Mouse (Mus musculus) E14TG2a.4 (cell line): Measurements from ENCODE around the gene Mis18a.

Experiments
- H3K27me3 ChIP-seq: 2 replicates; pipeline ENCODE4 v1.6.1; 2014; ENCODE audit warnings: low read length, control low read depth; ENCODE audit not compliant: insufficient read depth
- H3K36me3 ChIP-seq: 2 replicates; pipeline ENCODE4 v1.6.1; 2014; ENCODE audit warnings: low read length, control low read depth; ENCODE audit not compliant: insufficient read depth
- H3K4me1 ChIP-seq: replicated peaks from 2 replicates; pipeline ENCODE4 v1.6.1; 2014; ENCODE audit warnings: low read depth, low read length, control low read depth
- H3K4me3 ChIP-seq: replicated peaks from 2 replicates; pipeline ENCODE4 v1.5.1; 2014; ENCODE audit warnings: mild to moderate bottlenecking, low read length
- H3K9me3 ChIP-seq: 2 replicates; pipeline ENCODE4 v1.6.1; 2014; ENCODE audit warnings: low read length, control low read depth
- CTCF ChIP-seq: conservative IDR thresholded peaks from 2 replicates; pipeline ENCODE4 v1.5.1; 2014; ENCODE audit warnings: low read length
- NANOG ChIP-seq: IDR thresholded peaks from 2 replicates; pipeline ENCODE4 v1.6.1; 2014; ENCODE audit warnings: borderline replicate concordance, low read length, mixed read lengths
- POU5F1 ChIP-seq: IDR thresholded peaks from 2 replicates; pipeline ENCODE4 v1.6.1; 2014; ENCODE audit warnings: low read length, borderline replicate concordance

Mis18a gene

GRCm38 (mm10) chr16:90710313-90710712, 16.9 kb downstream of the Mis18a start:
- peaks cover 9% of the 10 kb centered on the region; the same call in 1 of the 2 replicates for H3K27me3 ChIP-seq
- H3K4me1 ChIP-seq = peaks cover 41% of the 10 kb centered on the region
- H3K9me3 ChIP-seq = peaks cover 13% of the 10 kb centered on the region
- TF ChIP-seq NANOG (no peak), POU5F1 (no peak), CTCF (no peak)
- H3K4me3 ChIP-seq = no peak overlapping the region
- H3K36me3 ChIP-seq = no peaks in the 10 kb centered on the region

GRCm38 (mm10) chr16:90709711-90710289, 17.4 kb downstream of the Mis18a start:
- H3K4me3 ChIP-seq = no peak overlapping the region
- peaks cover 41% of the 10 kb centered on the region for H3K4me1 ChIP-seq
- no peaks in the 10 kb centered on the region for H3K36me3 ChIP-seq
- H3K9me3 ChIP-seq = peaks cover 11% of the 10 kb centered on the region
- TF ChIP-seq POU5F1 = no peak
- TF ChIP-seq CTCF = no peak
- no peak for TF ChIP-seq NANOG
- H3K27me3 ChIP-seq = peaks cover 9% of the 10 kb centered on the region; the same call in 1 of the 2 replicates

- Histone ChIP-seq H3K4me3 (no peak overlapping the region), H3K27me3 (peaks cover 10% of the 10 kb centered on the region), H3K36me3 (no peaks in the 10 kb centered on the region), H3K4me1 (peaks cover 18% of the 10 kb centered on the region), H3K9me3 (peaks cover 17% of the 10 kb centered on the region)
- TF ChIP-seq CTCF = no peak
- no peak for TF ChIP-seq POU5F1
- TF ChIP-seq NANOG = no peak
Measured at GRCm38 (mm10) chr16:90706279-90706678, 20.9 kb downstream of the Mis18a start.

GRCm38 (mm10) chr16:90704161-90704825, 22.9 kb downstream of the Mis18a start:
- Histone ChIP-seq H3K4me3 (no peak overlapping the region), H3K9me3 (peaks cover 22% of the 10 kb centered on the region), H3K27me3 (peaks cover 10% of the 10 kb centered on the region), H3K4me1 (peaks cover 6% of the 10 kb centered on the region; the same call in 1 of the 2 replicates), H3K36me3 (no peaks in the 10 kb centered on the region)
- TF ChIP-seq CTCF = no peak
- no peak for TF ChIP-seq NANOG
- no peak for TF ChIP-seq POU5F1

GRCm38 (mm10) chr16:90703646-90704045, 23.6 kb downstream of the Mis18a start:
- Histone ChIP-seq H3K36me3 (no peaks in the 10 kb centered on the region), H3K9me3 (peaks cover 22% of the 10 kb centered on the region), H3K4me1 (peaks cover 6% of the 10 kb centered on the region; the same call in 1 of the 2 replicates)

GRCm38 (mm10) chr16:90701541-90701940, 25.7 kb downstream of the Mis18a start:
- Histone ChIP-seq H3K9me3 (peaks cover 16% of the 10 kb centered on the region), H3K27me3 (peaks cover 4% of the 10 kb centered on the region; the same call in 1 of the 2 replicates), H3K4me1 (peaks cover 6% of the 10 kb centered on the region; the same call in 1 of the 2 replicates), H3K36me3 (no peaks in the 10 kb centered on the region), H3K4me3 (no peak overlapping the region)
- no peak for TF ChIP-seq NANOG

More at GRCm38 (mm10) chr16:90703646-90704045, 23.6 kb downstream of the Mis18a start:
- Histone ChIP-seq H3K4me3 (no peak overlapping the region), H3K27me3 (peaks cover 7% of the 10 kb centered on the region)
- TF ChIP-seq POU5F1 (no peak), NANOG (no peak), CTCF (no peak)

GRCm38 (mm10) chr16:90699390-90699789, 27.8 kb downstream of the Mis18a start:
- TF ChIP-seq NANOG = no peak
- no peak for TF ChIP-seq CTCF
- TF ChIP-seq POU5F1 = no peak
- H3K36me3 ChIP-seq = no peaks in the 10 kb centered on the region
- H3K4me1 ChIP-seq = peaks cover 6% of the 10 kb centered on the region; the same call in 1 of the 2 replicates
- H3K9me3 ChIP-seq = peaks cover 16% of the 10 kb centered on the region
- no peak overlapping the region for H3K4me3 ChIP-seq
- H3K27me3 ChIP-seq = peaks cover 4% of the 10 kb centered on the region; the same call in 1 of the 2 replicates

GRCm38 (mm10) chr16:90696306-90696705, 30.9 kb downstream of the Mis18a start:
- H3K4me1 ChIP-seq = peaks cover 9% of the 10 kb centered on the region; the same call in 1 of the 2 replicates
- H3K4me3 ChIP-seq = no peak overlapping the region
- H3K36me3 ChIP-seq = no peaks in the 10 kb centered on the region
- H3K9me3 ChIP-seq = peaks cover 6% of the 10 kb centered on the region
- TF ChIP-seq CTCF (no peak), NANOG (no peak)
- no peaks in the 10 kb centered on the region for H3K27me3 ChIP-seq
